Mouse (Mus musculus): ENCODE measurements around the gene Rapgef2. TPM values are rescaled to one million over a fixed set of nuclear protein-coding genes. Genes with fewer than 3 reads are reported as not detected.

Rapgef2 gene
- polyA plus RNA-seq, 2 experiments, result 1.2 TPM

DNA sequence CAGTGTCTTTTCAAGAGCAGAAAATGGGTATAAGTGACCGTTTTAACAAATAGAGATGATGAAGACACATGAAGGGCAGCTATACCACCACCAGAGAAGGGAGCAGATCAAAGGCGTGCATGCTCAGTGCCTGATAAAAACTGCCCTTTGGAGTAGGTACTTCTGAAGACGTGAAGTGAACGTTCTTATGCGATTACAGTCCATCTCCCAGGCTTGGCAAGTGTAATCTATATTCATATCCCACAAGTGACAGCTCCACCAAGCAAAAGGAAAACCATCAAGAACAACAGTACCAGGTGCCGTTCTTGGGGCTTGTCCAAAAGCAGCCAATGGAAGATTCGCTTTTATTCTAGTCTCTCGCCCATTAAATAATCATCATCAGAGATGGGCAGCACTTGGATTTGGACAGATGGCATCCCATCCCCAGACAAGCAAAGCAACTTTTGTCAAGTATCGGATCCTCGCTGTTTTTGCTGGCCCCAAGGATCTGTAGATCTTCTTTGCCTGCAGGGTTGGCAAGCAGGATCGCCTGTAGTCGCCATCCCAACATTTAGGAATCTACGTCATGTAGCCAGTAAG lies 1.1 kb downstream of the Rapgef2 start:
- TF ChIP-seq CTCF (IDR thresholded peaks at IDR 0.05; ENCODE audit: low read depth), result no peak
- TF ChIP-seq EP300 (IDR thresholded peaks at IDR 0.05; ENCODE audit: low read depth), result no peak
- peak overlapping the region in 1 of 2 experiments; percentile 76; a peak in 2 of 4 replicates for H3K4me3 ChIP-seq (ENCODE audit: insufficient read depth in 1 of 2, low read depth in 2 of 2, low read length in 2 of 2)
- no peaks in the 10 kb centered on the region for H3K9me3 ChIP-seq (ENCODE audit: control insufficient read depth, low read length)
- WGBS (ENCODE audit: insufficient replicate concordance), result 62% methylated on average over 13 of the region's 13 CpGs
- peaks cover 0 to 15% of the 10 kb centered on the region in 2 experiments; a peak in 2 of 4 replicates for H3K4me1 ChIP-seq (replicated peaks; ENCODE audit: control insufficient read depth in 2 of 2, insufficient read depth in 2 of 2, low read length in 1 of 2)
- peak overlapping the region; percentile 85 for H3K4me2 ChIP-seq (ENCODE audit: low read depth)
- DNase-seq (ENCODE audit: low read depth in 3 of 3, low spot score in 3 of 3) (no peak), ATAC-seq (ENCODE audit: insufficient read depth) (no peak)
- H3K9ac ChIP-seq (replicated peaks), result no peak overlapping the region
- H3K36me3 ChIP-seq (replicated peaks; ENCODE audit: control insufficient read depth, insufficient read depth, low read depth), result no peaks in the 10 kb centered on the region
- no peak overlapping the region for H3K27ac ChIP-seq
- peaks cover 40% of the 10 kb centered on the region for H3K27me3 ChIP-seq (ENCODE audit: control insufficient read depth, insufficient read depth, low read length)

DNA sequence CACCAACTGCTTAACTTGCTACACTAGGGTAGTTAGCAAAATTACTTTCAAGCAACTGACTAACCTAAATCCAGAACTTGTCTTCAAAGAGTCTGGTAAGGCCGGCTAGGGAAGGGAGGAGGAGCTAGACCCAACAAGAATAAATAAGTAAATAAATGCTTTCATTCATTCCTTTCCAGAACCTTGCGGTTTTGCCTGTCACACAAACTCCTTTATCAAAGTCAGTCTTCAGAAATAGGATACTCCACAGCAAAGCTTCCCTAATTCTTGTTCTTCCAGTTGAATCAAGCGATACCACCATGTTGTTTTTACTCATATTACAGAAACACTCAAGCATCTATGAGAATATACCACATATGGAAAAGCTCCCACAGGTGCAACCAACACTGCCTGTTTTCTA lies 2.3 kb downstream of the Rapgef2 start:
- DNase-seq (ENCODE audit: low read depth in 3 of 3, low spot score in 3 of 3), result no peak
- 60% methylated on average over 3 of the region's 3 CpGs for WGBS (ENCODE audit: insufficient replicate concordance)
- no peaks in the 10 kb centered on the region for H3K9me3 ChIP-seq (ENCODE audit: control insufficient read depth, low read length)

DNA sequence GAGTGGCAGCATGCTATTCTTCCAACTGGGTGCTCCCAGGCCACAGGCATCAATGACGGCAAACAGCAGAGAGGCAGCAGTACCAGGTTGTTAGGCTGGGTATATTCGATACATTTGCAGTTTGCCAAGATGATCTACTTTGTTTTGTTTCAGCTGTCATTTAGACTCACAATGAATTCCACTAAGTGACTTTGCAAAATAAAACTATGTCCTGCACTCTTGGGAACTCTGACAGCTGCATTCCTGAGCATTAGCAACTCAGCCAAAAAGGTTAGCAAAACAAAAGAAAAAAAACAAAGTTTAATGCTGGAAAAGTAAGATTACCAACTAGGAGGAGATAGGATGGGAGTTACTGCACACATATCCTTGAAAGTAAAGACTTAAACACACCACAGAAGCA lies 3.3 kb downstream of the Rapgef2 start:
- ATAC-seq (ENCODE audit: insufficient read depth), result no peak
- no peak for DNase-seq (ENCODE audit: low read depth in 3 of 3, low spot score in 3 of 3)
- TF ChIP-seq EP300 (IDR thresholded peaks at IDR 0.05; ENCODE audit: low read depth), result no peak
- no peak for TF ChIP-seq CTCF (IDR thresholded peaks at IDR 0.05; ENCODE audit: low read depth)

More for the DNA sequence above, 2.3 kb downstream of the Rapgef2 start:
- no peak overlapping the region for H3K27ac ChIP-seq
- no peaks in the 10 kb centered on the region for H3K36me3 ChIP-seq (replicated peaks; ENCODE audit: control insufficient read depth, insufficient read depth, low read depth)
- peaks cover 39% of the 10 kb centered on the region for H3K27me3 ChIP-seq (ENCODE audit: control insufficient read depth, insufficient read depth, low read length)
- TF ChIP-seq EP300 (IDR thresholded peaks at IDR 0.05; ENCODE audit: low read depth) (no peak), CTCF (IDR thresholded peaks at IDR 0.05; ENCODE audit: low read depth) (no peak)
- H3K9ac ChIP-seq (replicated peaks), result no peak overlapping the region
- H3K4me3 ChIP-seq (ENCODE audit: insufficient read depth in 1 of 2, low read depth in 2 of 2, low read length in 2 of 2), result no peak overlapping the region
- H3K4me2 ChIP-seq (ENCODE audit: low read depth), result no peak overlapping the region
- peaks cover 0 to 15% of the 10 kb centered on the region in 2 experiments; a peak in 2 of 4 replicates for H3K4me1 ChIP-seq (replicated peaks; ENCODE audit: control insufficient read depth in 2 of 2, insufficient read depth in 2 of 2, low read length in 1 of 2)
- ATAC-seq (ENCODE audit: insufficient read depth), result no peak

DNA sequence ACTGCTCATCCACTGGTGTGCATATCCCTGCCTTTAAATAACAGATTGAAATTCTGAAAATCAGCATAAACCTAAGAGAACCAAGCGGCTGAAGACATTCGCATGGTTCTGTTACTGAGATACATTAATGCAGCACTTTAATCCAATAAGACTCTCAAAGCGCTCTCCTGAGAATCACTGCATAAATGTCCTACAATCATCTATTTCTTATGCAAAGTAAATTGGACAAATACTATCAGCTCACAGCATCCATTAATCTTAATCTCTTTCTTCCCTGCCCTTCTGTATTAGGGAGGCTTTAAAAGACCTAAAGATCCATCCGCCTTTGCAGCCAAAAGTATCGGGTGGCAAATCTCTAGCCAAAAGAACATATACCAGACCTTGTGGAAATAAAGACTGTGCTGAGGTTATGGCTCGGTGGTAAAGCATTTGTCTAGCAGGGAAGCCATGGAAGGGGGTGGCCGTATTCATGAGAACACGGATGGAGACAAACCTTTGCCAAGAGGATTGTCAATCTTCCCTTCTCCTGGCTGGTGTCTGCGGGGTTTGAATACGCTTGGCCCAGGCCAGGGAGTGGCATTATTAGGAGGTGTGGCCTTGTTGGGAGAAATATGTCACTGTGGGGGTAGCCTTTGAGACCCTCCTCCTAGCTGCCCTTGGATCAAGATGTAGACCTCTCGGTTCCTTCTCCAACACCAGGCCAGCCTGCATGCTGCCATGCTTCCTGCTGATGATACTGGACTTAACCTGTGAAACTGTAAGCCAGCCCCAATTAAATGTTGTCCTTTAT lies 10.3 kb downstream of the Rapgef2 start:
- no peak overlapping the region for H3K4me3 ChIP-seq (ENCODE audit: insufficient read depth in 1 of 2, low read depth in 2 of 2, low read length in 2 of 2)
- no peak overlapping the region for H3K9ac ChIP-seq (replicated peaks)
- DNase-seq (ENCODE audit: low read depth in 3 of 3, low spot score in 3 of 3) (no peak), ATAC-seq (ENCODE audit: insufficient read depth) (no peak)
- H3K9me3 ChIP-seq (ENCODE audit: control insufficient read depth, low read length), result no peaks in the 10 kb centered on the region
- whole genome bisulfite sequencing (ENCODE audit: insufficient replicate concordance), result 77% methylated on average over 11 of the region's 11 CpGs
- TF ChIP-seq CTCF (IDR thresholded peaks at IDR 0.05; ENCODE audit: low read depth) (no peak), EP300 (IDR thresholded peaks at IDR 0.05; ENCODE audit: low read depth) (no peak)
- H3K27me3 ChIP-seq (ENCODE audit: control insufficient read depth, insufficient read depth, low read length), result no peaks in the 10 kb centered on the region
- no peak overlapping the region for H3K27ac ChIP-seq
- no peak overlapping the region for H3K4me2 ChIP-seq (ENCODE audit: low read depth)
- H3K36me3 ChIP-seq (replicated peaks; ENCODE audit: control insufficient read depth, insufficient read depth, low read depth), result no peaks in the 10 kb centered on the region
- H3K4me1 ChIP-seq (replicated peaks; ENCODE audit: control insufficient read depth in 2 of 2, insufficient read depth in 2 of 2, low read length in 1 of 2), result no peaks in the 10 kb centered on the region

More for the DNA sequence above, 3.3 kb downstream of the Rapgef2 start:
- Histone ChIP-seq H3K4me2 (ENCODE audit: low read depth) (no peak overlapping the region), H3K9ac (replicated peaks) (no peak overlapping the region), H3K4me1 (replicated peaks; ENCODE audit: control insufficient read depth in 2 of 2, insufficient read depth in 2 of 2, low read length in 1 of 2) (peaks cover 0 to 15% of the 10 kb centered on the region in 2 experiments; a peak in 2 of 4 replicates), H3K27me3 (ENCODE audit: control insufficient read depth, insufficient read depth, low read length) (peaks cover 31% of the 10 kb centered on the region), H3K27ac (no peak overlapping the region), H3K9me3 (ENCODE audit: control insufficient read depth, low read length) (no peaks in the 10 kb centered on the region), H3K36me3 (replicated peaks; ENCODE audit: control insufficient read depth, insufficient read depth, low read depth) (no peaks in the 10 kb centered on the region), H3K4me3 (ENCODE audit: insufficient read depth in 1 of 2, low read depth in 2 of 2, low read length in 2 of 2) (no peak overlapping the region)
- 62% methylated on average over 2 of the region's 2 CpGs for WGBS (ENCODE audit: insufficient replicate concordance)

DNA sequence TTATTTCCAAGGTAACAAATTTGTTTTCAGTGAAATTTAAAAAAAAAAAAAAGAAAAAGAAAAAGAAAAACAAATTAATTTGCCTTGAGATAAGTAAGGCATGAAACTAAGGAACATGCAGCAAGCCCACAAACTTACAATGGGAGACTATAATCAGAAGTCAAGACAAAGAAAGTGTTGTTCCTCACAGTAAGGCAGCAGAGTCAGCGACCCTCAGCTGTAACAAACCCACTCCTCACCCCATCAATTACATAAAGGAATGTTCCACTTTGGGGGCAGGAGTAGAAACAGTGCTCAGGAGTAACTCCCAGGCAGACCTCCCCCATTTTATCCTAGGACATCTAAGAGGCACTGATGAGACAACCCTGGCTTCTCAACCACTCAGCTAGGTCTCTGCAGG lies 13.0 kb downstream of the Rapgef2 start:
- DNase-seq (ENCODE audit: low read depth in 3 of 3, low spot score in 3 of 3) (no peak), ATAC-seq (ENCODE audit: insufficient read depth) (no peak)
- Histone ChIP-seq H3K9me3 (ENCODE audit: control insufficient read depth, low read length) (no peaks in the 10 kb centered on the region), H3K27me3 (ENCODE audit: control insufficient read depth, insufficient read depth, low read length) (no peaks in the 10 kb centered on the region), H3K27ac (no peak overlapping the region), H3K4me3 (ENCODE audit: insufficient read depth in 1 of 2, low read depth in 2 of 2, low read length in 2 of 2) (no peak overlapping the region), H3K9ac (replicated peaks) (no peak overlapping the region), H3K4me2 (ENCODE audit: low read depth) (no peak overlapping the region), H3K36me3 (replicated peaks; ENCODE audit: control insufficient read depth, insufficient read depth, low read depth) (no peaks in the 10 kb centered on the region), H3K4me1 (replicated peaks; ENCODE audit: control insufficient read depth in 2 of 2, insufficient read depth in 2 of 2, low read length in 1 of 2) (no peaks in the 10 kb centered on the region)
- 19% methylated on average over 1 of the region's 1 CpGs for WGBS (ENCODE audit: insufficient replicate concordance)
- TF ChIP-seq CTCF (IDR thresholded peaks at IDR 0.05; ENCODE audit: low read depth), result no peak
- no peak for TF ChIP-seq EP300 (IDR thresholded peaks at IDR 0.05; ENCODE audit: low read depth)

All from liver, embryonic 14.5 days (tissue).